Mouse (Mus musculus) MEL (cell line): Measurements from ENCODE around the gene Pnmal1. TPM values are rescaled to one million over a fixed set of nuclear protein-coding genes. Genes with fewer than 3 reads are reported as not detected.

Experiments used
- DNase-seq: peaks from one replicate; pipeline ENCODE4 v3.0.0; 2011; ENCODE audit warnings: low read depth, low spot score
- H3K27ac ChIP-seq: 2 replicates; pipeline ENCODE4 v1.5.1; 2012; ENCODE audit warnings: low read depth, mild to moderate bottlenecking, control low read depth, low read length, moderate library complexity; ENCODE audit not compliant: control insufficient read depth
- H3K27me3 ChIP-seq, 2 experiments: fragments of 150-350 bp in 1 of 2; sonication (generic) in 1 of 2; 2 replicates each; pipeline ENCODE4 v1.6.1; 2012; ENCODE audit warnings: low read length in 2 of 2, mild to moderate bottlenecking in 2 of 2, improper control_type of control experiment in 1 of 2, moderate library complexity in 1 of 2; ENCODE audit not compliant: insufficient read depth in 2 of 2, control insufficient read depth in 1 of 2
- H3K36me3 ChIP-seq, 2 experiments: 2 replicates each; pipeline ENCODE4 v1.6.1; 2012 to 2014; ENCODE audit warnings: low read length in 2 of 2, improper control_type of control experiment in 1 of 2, inconsistent platforms in 1 of 2, mild to moderate bottlenecking in 1 of 2; ENCODE audit not compliant: insufficient read depth in 2 of 2, control insufficient read depth in 1 of 2
- H3K4me1 ChIP-seq, 2 experiments: fragments of 150-350 bp in 1 of 2; sonication (generic) in 1 of 2; 2 replicates each; pipeline ENCODE4 v1.6.1; 2012; ENCODE audit warnings: low read length in 2 of 2, improper control_type of control experiment in 1 of 2, mild to moderate bottlenecking in 1 of 2; ENCODE audit not compliant: insufficient read depth in 2 of 2, control insufficient read depth in 1 of 2
- H3K4me3 ChIP-seq, 2 experiments: fragments of 150-350 bp in 1 of 2; sonication (generic) in 1 of 2; 2 replicates each; pipeline ENCODE4 v1.5.1; 2012; ENCODE audit warnings: low read depth in 2 of 2, low read length in 2 of 2, mild to moderate bottlenecking in 2 of 2, moderate library complexity in 2 of 2, control low read depth in 1 of 2, improper control_type of control experiment in 1 of 2; ENCODE audit not compliant: control insufficient read depth in 1 of 2, insufficient read depth in 1 of 2
- H3K79me2 ChIP-seq: 2 replicates; pipeline ENCODE4 v1.6.1; 2012; ENCODE audit warnings: mild to moderate bottlenecking, low read length, moderate library complexity; ENCODE audit not compliant: control insufficient read depth, poor library complexity, insufficient read depth
- H3K9ac ChIP-seq: 2 replicates; pipeline ENCODE4 v1.6.1; 2012; ENCODE audit warnings: low read depth, mild to moderate bottlenecking, control low read depth, low read length, moderate library complexity; ENCODE audit not compliant: control insufficient read depth, poor library complexity, severe bottlenecking
- H3K9me3 ChIP-seq: fragments of 150-350 bp; sonication (generic); replicated peaks from 2 replicates; pipeline ENCODE4 v1.6.1; 2012; ENCODE audit warnings: mild to moderate bottlenecking, low read length, improper control_type of control experiment, moderate library complexity; ENCODE audit not compliant: insufficient read depth
- BHLHE40 ChIP-seq: IDR thresholded peaks from 2 replicates; pipeline ENCODE4 v1.6.1; 2012; ENCODE audit warnings: low read depth, mild to moderate bottlenecking, inconsistent platforms, low read length, improper control_type of control experiment, borderline replicate concordance
- CHD1 ChIP-seq: IDR thresholded peaks from 2 replicates; pipeline ENCODE4 v1.6.1; 2012; ENCODE audit warnings: low read depth, mild to moderate bottlenecking, inconsistent platforms, low read length, improper control_type of control experiment
- CHD2 ChIP-seq: IDR thresholded peaks from 2 replicates; pipeline ENCODE4 v1.6.1; 2011; ENCODE audit warnings: low read length, improper control_type of control experiment
- KAT2A ChIP-seq: conservative IDR thresholded peaks from 2 replicates; pipeline ENCODE4 v1.6.1; 2012; ENCODE audit warnings: low read depth, low read length, improper control_type of control experiment, inconsistent platforms
- MAFK ChIP-seq: IDR thresholded peaks from 2 replicates; pipeline ENCODE4 v1.6.1; 2011; ENCODE audit warnings: low read depth, mild to moderate bottlenecking, low read length, improper control_type of control experiment, borderline replicate concordance
- MAZ ChIP-seq: IDR thresholded peaks from 2 replicates; pipeline ENCODE4 v1.6.1; 2012; ENCODE audit warnings: low read depth, mild to moderate bottlenecking, inconsistent platforms, low read length, improper control_type of control experiment
- MYB ChIP-seq: IDR thresholded peaks from 2 replicates; pipeline ENCODE4 v1.6.1; 2011; ENCODE audit warnings: mild to moderate bottlenecking, low read depth, low read length, improper control_type of control experiment
- MYC ChIP-seq: IDR thresholded peaks from 2 replicates; pipeline ENCODE4 v1.6.1; 2011; ENCODE audit warnings: low read depth, mild to moderate bottlenecking, low read length, improper control_type of control experiment, moderate library complexity
- NELFE ChIP-seq: IDR thresholded peaks from 2 replicates; pipeline ENCODE4 v1.6.1; 2011; ENCODE audit warnings: low read depth, low read length, improper control_type of control experiment
- POLR2A ChIP-seq, 2 experiments: IDR thresholded peaks; 2 replicates each; pipeline ENCODE4 v1.6.1; 2011 to 2012; ENCODE audit warnings: low read length in 2 of 2, mild to moderate bottlenecking in 2 of 2, control low read depth in 1 of 2, improper control_type of control experiment in 1 of 2, low read depth in 1 of 2, moderate library complexity in 1 of 2; ENCODE audit not compliant: control insufficient read depth in 1 of 2, insufficient read depth in 1 of 2, poor library complexity in 1 of 2
- POLR2AphosphoS2 ChIP-seq: IDR thresholded peaks from 2 replicates; pipeline ENCODE4 v1.6.1; 2011; ENCODE audit warnings: low read length, improper control_type of control experiment
- POLR2AphosphoS5 ChIP-seq: IDR thresholded peaks from 2 replicates; pipeline ENCODE4 v1.6.1; 2012; ENCODE audit warnings: low read depth, borderline replicate concordance, mild to moderate bottlenecking, inconsistent platforms, low read length, moderate library complexity, mixed read lengths
- SIN3A ChIP-seq: IDR thresholded peaks from 2 replicates; pipeline ENCODE4 v1.6.1; 2012; ENCODE audit warnings: low read length, improper control_type of control experiment, inconsistent platforms
- TAL1 ChIP-seq: IDR thresholded peaks from 2 replicates; pipeline ENCODE4 v1.6.1; 2012; ENCODE audit warnings: mild to moderate bottlenecking, inconsistent platforms, low read length, moderate library complexity, mixed read lengths
- TBP ChIP-seq: IDR thresholded peaks from 2 replicates; pipeline ENCODE4 v1.8.0; 2011; ENCODE audit warnings: low read depth, low read length, improper control_type of control experiment
- TCF12 ChIP-seq: IDR thresholded peaks from 2 replicates; pipeline ENCODE4 v1.6.1; 2014; ENCODE audit warnings: low read depth, mild to moderate bottlenecking, inconsistent platforms, low read length, improper control_type of control experiment, moderate library complexity
- USF1 ChIP-seq: IDR thresholded peaks from 2 replicates; pipeline ENCODE4 v1.6.1; 2014; ENCODE audit warnings: low read depth, mild to moderate bottlenecking, inconsistent platforms, low read length, improper control_type of control experiment, moderate library complexity
- polyA plus RNA-seq, 2 experiments: library from polyadenylated mRNA; stranded (reverse) in 1 of 2; unstranded in 1 of 2; fragments of >175 nt in 1 of 2; fragments of >200 nt in 1 of 2; gene quantifications; 2 replicates each; pipeline versions ENCODE4 v1.2.1 to v1.2.4; 2012; ENCODE audit warnings: low replicate concordance in 2 of 2, low read depth in 1 of 2; ENCODE audit not compliant: insufficient read length in 2 of 2, insufficient read depth in 1 of 2, missing spikeins in 1 of 2
- total RNA-seq: library from RNA; depleted of rRNA; stranded (reverse); fragments of 300-350 nt; gene quantifications from 2 replicates; pipeline ENCODE4 v1.2.3, GENCODE M21; 2012

The Pnmal1 gene
- total and polyA plus RNA-seq, 3 experiments: 0.19 to 0.53 TPM; not detected in 1

DNA sequence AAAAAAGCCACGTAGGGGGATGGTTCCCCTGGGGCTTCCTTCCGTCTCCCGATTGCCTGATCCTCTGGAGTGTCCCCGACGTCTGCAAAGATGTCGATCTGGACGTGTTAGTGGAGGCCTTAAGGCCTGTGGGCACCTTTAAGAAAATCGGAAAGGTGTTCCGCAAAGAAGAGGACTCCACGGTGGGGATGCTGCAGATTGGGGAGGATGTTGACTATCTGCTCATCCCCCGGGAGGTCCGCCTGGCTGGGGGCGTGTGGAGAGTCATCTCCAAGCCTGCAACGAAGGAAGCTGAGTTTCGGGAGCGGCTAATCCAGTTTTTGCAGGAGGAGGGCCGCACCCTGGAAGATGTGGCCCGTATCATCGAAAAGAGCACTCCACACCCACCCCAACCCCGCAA is 34.9 kb downstream of the Pnmal1 start:
- Histone ChIP-seq H3K4me1 (peaks cover 8 to 14% of the 10 kb centered on the region in 2 experiments), H3K79me2 (no peaks in the 10 kb centered on the region), H3K27me3 (no peaks in the 10 kb centered on the region), H3K9ac (no peak overlapping the region), H3K36me3 (peaks cover 0 to 14% of the 10 kb centered on the region in 2 experiments; a peak in 2 of 4 replicates), H3K27ac (no peak overlapping the region), H3K9me3 (no peaks in the 10 kb centered on the region), H3K4me3 (no peak overlapping the region)
- no peak for DNase-seq
- TF ChIP-seq BHLHE40 (no peak), MAZ (no peak), CHD1 (no peak), NELFE (no peak), SIN3A (no peak), POLR2AphosphoS2 (no peak), TCF12 (no peak), CHD2 (no peak), KAT2A (no peak), TAL1 (no peak), MYB (no peak)

DNA sequence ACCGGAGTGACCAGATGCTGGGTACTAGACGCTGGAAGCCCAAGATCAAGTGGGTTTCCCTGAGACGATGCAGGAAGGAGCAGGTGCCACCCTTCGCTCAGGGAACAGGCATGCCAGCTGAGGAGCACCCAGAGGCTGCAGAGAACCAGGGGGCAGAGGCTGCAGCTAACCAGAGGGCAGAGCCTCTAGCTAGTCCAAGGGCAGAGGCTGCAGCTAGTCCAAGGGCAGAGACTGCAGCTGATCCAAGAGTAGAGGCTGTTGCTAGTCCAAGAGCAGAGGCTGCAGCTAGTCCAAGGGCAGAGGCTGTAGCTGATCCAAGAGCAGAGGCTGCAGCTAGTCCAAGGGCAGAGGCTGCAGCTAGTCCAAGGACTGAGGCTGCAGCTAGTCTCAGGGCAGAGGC is 35.9 kb downstream of the Pnmal1 start:
- TF ChIP-seq TBP: no peak
- no peak for TF ChIP-seq POLR2AphosphoS5
- no peak for TF ChIP-seq MAZ
- TF ChIP-seq MYC: no peak
- no peak for TF ChIP-seq CHD2
- TF ChIP-seq POLR2AphosphoS2: no peak
- no peak for TF ChIP-seq KAT2A
- no peak for TF ChIP-seq SIN3A
- TF ChIP-seq POLR2A (IDR thresholded peaks at IDR 0.05; ENCODE audit: control insufficient read depth in 1 of 2, insufficient read depth in 1 of 2, low read depth in 1 of 2, low read length in 2 of 2, poor library complexity in 1 of 2): no peak
- TF ChIP-seq MAFK: no peak
- no peak for TF ChIP-seq USF1
- no peak overlapping the region for H3K9ac ChIP-seq
- H3K27me3 ChIP-seq: no peaks in the 10 kb centered on the region
- H3K79me2 ChIP-seq: no peaks in the 10 kb centered on the region
- H3K4me3 ChIP-seq: no peak overlapping the region
- DNase-seq: no peak
- no peaks in the 10 kb centered on the region for H3K9me3 ChIP-seq
- H3K4me1 ChIP-seq: peaks cover 10% of the 10 kb centered on the region in 2 experiments
- H3K36me3 ChIP-seq: peaks cover 0 to 11% of the 10 kb centered on the region in 2 experiments; a peak in 2 of 4 replicates
- H3K27ac ChIP-seq: no peak overlapping the region
